Mouse (Mus musculus) erythroblast, embryonic 14.5 days (primary cell): Measurements from ENCODE around the gene Npepps.

Experiments used
- GATA1 ChIP-seq: IDR thresholded peaks from 2 replicates; pipeline ENCODE4 v1.6.1; 2012; ENCODE audit warnings: low read length, inconsistent platforms, mixed read lengths
- TAL1 ChIP-seq: IDR thresholded peaks from 3 replicates; pipeline ENCODE4 v1.6.1; 2012; ENCODE audit warnings: low read length, inconsistent platforms, mixed read lengths

GRCm38 (mm10) chr11:97279405-97280215 lies 828 bp downstream of the Npepps start:
- no peak for TF ChIP-seq GATA1
- TF ChIP-seq TAL1 = no peak
